Mouse (Mus musculus): ENCODE results near the gene Top2b. TPM values are rescaled to one million over a fixed set of nuclear protein-coding genes. Genes with fewer than 3 reads are reported as not detected.

Top2b gene
- 49.5 and 50.2 TPM in 2 replicates for polyA plus RNA-seq (2015; fragmentation: Nextera tagmentation; extraction: Ambion mirVana)

- Histone ChIP-seq H3K9ac (peak within 1 kb of the TSS; percentile 93), H3K9me3 (replicated peaks) (no peaks in the 10 kb centered on the region), H3K4me1 (peaks cover 14% of the 10 kb centered on the region), H3K4me3 (replicated peaks) (peak within 1 kb of the TSS; percentile 94), H3K36me3 (no peaks in the 10 kb centered on the region), H3K27me3 (no peaks in the 10 kb centered on the region), H3K4me2 (peak within 1 kb of the TSS; percentile 85), H3K27ac (peak within 1 kb of the TSS; percentile 99)
- under 1% methylated on average over 32 of the region's 32 CpGs for WGBS
- peak; percentile 99 for ATAC-seq (replicated peaks; ENCODE audit: low FRiP score)
These were observed at the start of gene Top2b for GRCm38 (mm10) chr14:16364878-16365337. TSS of gene Top2b (plus strand) at chr14:16365179.

DNA sequence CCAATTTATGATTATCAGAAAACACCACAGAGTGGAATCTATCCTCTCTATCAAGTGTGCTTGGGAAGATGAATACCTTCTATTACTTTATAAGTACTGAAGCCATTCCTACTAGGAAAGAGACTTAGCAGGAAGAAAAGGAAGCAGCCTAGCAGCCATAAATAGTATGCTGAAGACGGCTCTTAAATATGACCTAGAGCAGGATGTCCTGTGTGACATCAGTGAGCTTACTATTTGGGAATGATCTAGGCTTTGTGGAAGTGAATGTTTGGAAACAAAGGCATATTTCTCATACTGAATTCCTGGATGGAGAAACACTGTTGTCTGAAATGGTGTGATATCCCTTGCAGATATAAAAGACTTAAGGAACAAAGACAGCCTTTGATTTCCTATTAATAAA is 48.3 kb upstream of the Top2b start:
- H3K4me3 ChIP-seq (replicated peaks), result no peak overlapping the region
- H3K9ac ChIP-seq, result no peak overlapping the region
- no peak for ATAC-seq (replicated peaks; ENCODE audit: low FRiP score)
- H3K4me2 ChIP-seq, result no peak overlapping the region
- H3K9me3 ChIP-seq (replicated peaks), result no peaks in the 10 kb centered on the region
- no peaks in the 10 kb centered on the region for H3K27me3 ChIP-seq
- peak overlapping the region; percentile 63; the same call in 1 of the 2 replicates for H3K27ac ChIP-seq
- peaks cover 5% of the 10 kb centered on the region; the same call in 1 of the 2 replicates for H3K4me1 ChIP-seq
- 54% methylated on average over 1 of the region's 1 CpGs for WGBS
- no peaks in the 10 kb centered on the region for H3K36me3 ChIP-seq

DNA sequence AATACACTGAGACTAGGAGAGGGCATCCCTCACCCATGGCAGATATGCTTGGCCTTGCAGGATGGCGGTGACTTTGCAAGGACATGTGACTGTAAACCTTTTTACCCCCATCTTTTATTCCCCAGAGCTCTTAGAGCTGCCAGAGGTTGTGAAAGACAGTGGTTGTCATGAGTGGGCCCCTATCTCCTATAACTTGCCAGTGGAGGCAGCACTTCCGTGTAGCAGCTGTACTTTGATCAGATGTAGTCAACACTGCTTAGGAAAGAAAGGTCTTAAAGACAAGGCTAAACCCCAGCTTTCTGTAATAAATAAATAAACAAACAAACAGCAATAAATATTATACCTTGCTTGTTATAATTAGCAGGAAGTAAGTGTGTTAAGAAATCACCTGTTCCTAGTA is 45.2 kb upstream of the Top2b start:
- no peak for ATAC-seq (replicated peaks; ENCODE audit: low FRiP score)
- no peak overlapping the region for H3K4me2 ChIP-seq
- H3K36me3 ChIP-seq, result no peaks in the 10 kb centered on the region
- no peak overlapping the region for H3K27ac ChIP-seq
- no peaks in the 10 kb centered on the region for H3K27me3 ChIP-seq
- no peak overlapping the region for H3K9ac ChIP-seq
- H3K4me3 ChIP-seq (replicated peaks), result no peak overlapping the region
- H3K9me3 ChIP-seq (replicated peaks), result no peaks in the 10 kb centered on the region
- no peaks in the 10 kb centered on the region for H3K4me1 ChIP-seq
- WGBS, result 78% methylated on average over 2 of the region's 2 CpGs

DNA sequence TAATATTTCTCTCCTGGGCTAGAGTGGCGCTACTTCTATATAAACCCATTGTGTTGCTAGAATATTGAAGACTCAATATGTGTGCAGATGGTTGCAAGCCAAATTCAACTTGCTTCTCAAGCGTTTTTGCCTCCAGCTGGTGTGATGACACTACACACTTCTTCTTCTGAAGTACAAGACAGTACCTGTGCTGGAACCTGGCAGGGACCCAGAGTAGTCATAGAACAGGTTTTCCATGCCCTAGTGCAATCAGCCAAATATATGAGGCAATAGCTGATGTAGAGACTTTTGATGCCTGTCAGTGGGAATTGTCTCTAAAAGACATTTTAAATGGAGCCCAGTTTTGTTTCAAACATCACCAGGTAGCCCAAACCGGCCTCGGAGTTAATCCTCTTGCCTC is 40.6 kb upstream of the Top2b start:
- no peak for ATAC-seq (replicated peaks; ENCODE audit: low FRiP score)
- no peaks in the 10 kb centered on the region for H3K9me3 ChIP-seq (replicated peaks)
- no peak overlapping the region for H3K4me3 ChIP-seq (replicated peaks)
- no peaks in the 10 kb centered on the region for H3K36me3 ChIP-seq
- H3K4me2 ChIP-seq, result no peak overlapping the region
- H3K4me1 ChIP-seq, result peaks cover 9% of the 10 kb centered on the region
- H3K27ac ChIP-seq, result no peak overlapping the region
- 85% methylated on average over 4 of the region's 4 CpGs for WGBS
- no peaks in the 10 kb centered on the region for H3K27me3 ChIP-seq
- no peak overlapping the region for H3K9ac ChIP-seq

DNA sequence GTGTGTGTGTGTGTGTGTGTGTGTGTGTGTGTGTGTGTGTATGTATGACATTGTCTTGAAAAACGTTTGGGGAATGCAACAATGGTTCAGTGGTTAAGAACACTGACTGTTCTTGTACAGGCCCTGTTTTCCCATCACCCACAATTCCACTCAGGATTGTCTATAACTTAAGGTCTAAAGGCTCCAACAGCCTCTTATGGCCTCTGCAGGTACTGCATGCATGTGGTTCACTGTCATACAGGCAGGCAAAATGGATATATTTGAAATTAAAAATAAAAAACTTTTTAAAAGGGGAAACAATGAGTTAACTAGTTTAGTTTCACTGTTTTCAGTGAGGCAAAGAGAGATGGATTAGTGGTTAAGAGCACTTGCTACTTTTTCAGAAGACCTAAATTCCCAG is 39.8 kb upstream of the Top2b start:
- no peak overlapping the region for H3K9ac ChIP-seq
- H3K4me3 ChIP-seq (replicated peaks), result no peak overlapping the region
- H3K27ac ChIP-seq, result no peak overlapping the region
- no peaks in the 10 kb centered on the region for H3K36me3 ChIP-seq
- H3K27me3 ChIP-seq, result no peaks in the 10 kb centered on the region
- peaks cover 12% of the 10 kb centered on the region for H3K4me1 ChIP-seq
- no peaks in the 10 kb centered on the region for H3K9me3 ChIP-seq (replicated peaks)
- 55% methylated on average over 1 of the region's 1 CpGs for WGBS
- ATAC-seq (replicated peaks; ENCODE audit: low FRiP score), result no peak
- no peak overlapping the region for H3K4me2 ChIP-seq

DNA sequence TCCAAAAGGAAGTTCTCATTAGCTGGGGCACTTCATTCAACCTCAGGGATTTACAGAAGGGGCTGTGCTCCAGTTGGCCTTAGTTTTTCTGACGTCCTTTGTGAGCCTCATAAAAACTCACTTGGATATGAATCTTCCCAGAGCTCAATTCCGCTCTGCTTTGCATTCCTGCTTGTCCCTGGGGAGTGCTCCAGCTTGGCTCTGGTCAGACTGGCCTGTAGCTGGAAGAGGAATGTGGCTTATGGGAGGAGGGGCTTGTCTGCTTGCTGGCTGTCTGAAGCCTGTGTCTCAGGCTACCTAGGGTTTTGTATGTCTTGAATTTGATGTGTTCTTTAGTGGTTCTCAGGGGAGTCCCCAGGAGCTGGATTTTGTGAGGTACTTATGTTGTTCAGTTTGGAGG is 36.4 kb upstream of the Top2b start:
- H3K4me1 ChIP-seq, result peaks cover 12% of the 10 kb centered on the region
- H3K36me3 ChIP-seq, result no peaks in the 10 kb centered on the region
- H3K27me3 ChIP-seq, result no peaks in the 10 kb centered on the region
- ATAC-seq (replicated peaks; ENCODE audit: low FRiP score), result peak; percentile 97
- no peak overlapping the region for H3K4me3 ChIP-seq (replicated peaks)
- peak overlapping the region; percentile 85 for H3K27ac ChIP-seq
- no peaks in the 10 kb centered on the region for H3K9me3 ChIP-seq (replicated peaks)
- WGBS, result 6% methylated on average over 2 of the region's 2 CpGs
- H3K9ac ChIP-seq, result no peak overlapping the region
- no peak overlapping the region for H3K4me2 ChIP-seq

- Histone ChIP-seq H3K4me3 (replicated peaks) (no peak overlapping the region), H3K9ac (no peak overlapping the region)
These were observed 36.0 kb upstream of the Top2b start for GRCm38 (mm10) chr14:16328959-16329480.

GRCm38 (mm10) chr14:16329756-16330155 is 35.2 kb upstream of the Top2b start:
- Histone ChIP-seq H3K9me3 (replicated peaks) (no peaks in the 10 kb centered on the region), H3K36me3 (no peaks in the 10 kb centered on the region), H3K4me2 (no peak overlapping the region), H3K4me3 (replicated peaks) (no peak overlapping the region), H3K4me1 (peaks cover 12% of the 10 kb centered on the region), H3K27me3 (no peaks in the 10 kb centered on the region), H3K27ac (no peak overlapping the region; the same call in 1 of the 2 replicates), H3K9ac (no peak overlapping the region)
- no peak for ATAC-seq (replicated peaks; ENCODE audit: low FRiP score)
- 66% methylated on average over 3 of the region's 3 CpGs for WGBS

More at GRCm38 (mm10) chr14:16328959-16329480, 36.0 kb upstream of the Top2b start:
- Histone ChIP-seq H3K36me3 (no peaks in the 10 kb centered on the region), H3K4me1 (peaks cover 12% of the 10 kb centered on the region), H3K27ac (peak overlapping the region; percentile 85), H3K4me2 (no peak overlapping the region), H3K9me3 (replicated peaks) (no peaks in the 10 kb centered on the region), H3K27me3 (no peaks in the 10 kb centered on the region)
- no peak for ATAC-seq (replicated peaks; ENCODE audit: low FRiP score)
- WGBS, result 40% methylated on average over 5 of the region's 5 CpGs

GRCm38 (mm10) chr14:16334260-16334659 is 30.7 kb upstream of the Top2b start:
- ATAC-seq (replicated peaks; ENCODE audit: low FRiP score), result no peak
- Histone ChIP-seq H3K36me3 (no peaks in the 10 kb centered on the region), H3K9me3 (replicated peaks) (no peaks in the 10 kb centered on the region), H3K4me3 (replicated peaks) (no peak overlapping the region), H3K9ac (no peak overlapping the region), H3K27me3 (no peaks in the 10 kb centered on the region), H3K27ac (no peak overlapping the region), H3K4me1 (peaks cover 4% of the 10 kb centered on the region), H3K4me2 (no peak overlapping the region)
- WGBS, result 90% methylated on average over 3 of the region's 3 CpGs

DNA sequence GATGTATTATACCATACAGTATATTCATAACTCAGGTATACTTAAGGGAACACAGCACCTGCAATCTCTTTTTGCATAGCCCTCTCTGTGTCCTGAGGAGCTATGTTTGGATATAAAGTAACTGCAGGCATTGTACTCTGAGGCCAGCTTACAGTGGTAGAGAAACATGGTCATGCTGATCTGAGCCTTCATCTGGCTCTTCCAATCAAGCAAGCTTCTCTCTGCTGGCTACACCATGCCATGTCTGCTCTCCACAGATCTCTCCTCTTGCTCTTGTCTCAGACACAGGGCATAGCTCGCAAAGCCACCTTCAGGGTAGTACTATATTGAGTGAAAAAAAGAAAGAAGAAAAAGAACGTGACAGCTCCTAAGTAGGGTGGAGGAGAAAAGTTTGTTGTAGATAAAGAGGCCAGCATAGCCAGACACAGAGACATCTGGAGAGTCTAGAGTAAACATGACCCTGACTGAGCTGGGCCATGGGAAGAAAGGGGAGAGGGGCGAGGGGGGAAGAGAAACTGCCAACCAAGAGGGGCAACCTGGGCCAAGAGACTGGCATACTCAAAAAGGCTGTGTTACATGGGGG is 29.1 kb upstream of the Top2b start:
- H3K4me3 ChIP-seq (replicated peaks), result no peak overlapping the region
- H3K36me3 ChIP-seq, result no peaks in the 10 kb centered on the region
- H3K9me3 ChIP-seq (replicated peaks), result no peaks in the 10 kb centered on the region
- H3K4me1 ChIP-seq, result no peaks in the 10 kb centered on the region
- H3K27me3 ChIP-seq, result no peaks in the 10 kb centered on the region
- H3K9ac ChIP-seq, result no peak overlapping the region
- no peak overlapping the region for H3K4me2 ChIP-seq
- H3K27ac ChIP-seq, result no peak overlapping the region
- ATAC-seq (replicated peaks; ENCODE audit: low FRiP score), result no peak
- 50% methylated on average over 3 of the region's 3 CpGs for WGBS

DNA sequence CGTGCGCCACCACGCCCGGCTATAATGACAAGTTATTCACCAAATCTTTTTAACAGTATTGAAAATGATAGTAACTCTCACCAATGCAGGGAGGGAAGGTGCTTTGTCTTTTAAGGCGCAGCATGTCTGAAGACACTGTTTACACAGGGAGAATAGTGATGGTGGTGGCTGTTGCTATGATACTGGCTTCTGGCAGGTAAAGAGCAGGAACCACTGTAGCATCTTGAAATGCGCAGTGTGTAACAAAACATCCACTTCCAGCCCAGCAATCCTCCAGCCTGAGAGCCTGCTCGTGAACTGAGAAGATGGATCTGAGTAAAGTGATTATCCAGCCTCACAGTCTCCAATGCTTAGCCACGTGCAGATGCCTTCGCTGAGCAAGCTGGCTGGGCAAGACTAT is 17.5 kb upstream of the Top2b start:
- no peaks in the 10 kb centered on the region for H3K9me3 ChIP-seq (replicated peaks)
- H3K36me3 ChIP-seq, result no peaks in the 10 kb centered on the region
- no peak overlapping the region for H3K9ac ChIP-seq
- H3K27me3 ChIP-seq, result no peaks in the 10 kb centered on the region
- ATAC-seq (replicated peaks; ENCODE audit: low FRiP score), result no peak
- no peaks in the 10 kb centered on the region for H3K4me1 ChIP-seq
- 82% methylated on average over 9 of the region's 9 CpGs for WGBS
- no peak overlapping the region for H3K4me3 ChIP-seq (replicated peaks)
- H3K27ac ChIP-seq, result no peak overlapping the region
- no peak overlapping the region for H3K4me2 ChIP-seq

DNA sequence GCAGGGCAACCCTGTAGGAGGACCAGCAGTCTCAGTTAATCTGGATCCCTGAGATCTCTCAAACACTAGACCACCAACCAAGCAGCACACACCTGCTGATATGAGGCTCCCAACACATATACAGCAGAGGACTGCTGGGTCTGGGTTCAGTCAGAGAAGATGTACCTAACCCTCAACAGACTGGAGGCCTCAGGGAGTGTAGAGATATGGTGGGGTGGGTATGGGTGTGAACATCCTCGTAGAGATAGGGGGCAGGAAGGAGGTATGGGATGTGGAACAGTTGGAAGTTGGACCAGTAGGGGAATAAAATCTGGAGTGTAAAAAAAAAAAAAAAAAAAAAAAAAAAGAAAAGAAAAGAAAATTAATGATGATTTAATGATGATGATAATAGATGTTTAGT is 5.3 kb upstream of the Top2b start:
- H3K27me3 ChIP-seq, result no peaks in the 10 kb centered on the region
- no peak overlapping the region for H3K4me3 ChIP-seq (replicated peaks)
- H3K9ac ChIP-seq, result no peak overlapping the region
- no peak for ATAC-seq (replicated peaks; ENCODE audit: low FRiP score)
- WGBS, result 69% methylated on average over 1 of the region's 1 CpGs
- 0 out of 2 replicates have a peak, but pooled peaks cover 5% of the 10 kb centered on the region for H3K4me1 ChIP-seq
- no peaks in the 10 kb centered on the region for H3K9me3 ChIP-seq (replicated peaks)
- H3K4me2 ChIP-seq, result no peak overlapping the region
- H3K27ac ChIP-seq, result no peak overlapping the region
- no peaks in the 10 kb centered on the region for H3K36me3 ChIP-seq
